Mouse (Mus musculus) MEL (cell line): ENCODE measurements around the gene Erbin.

Experiments used
- BHLHE40 ChIP-seq: IDR thresholded peaks from 2 replicates; pipeline ENCODE4 v1.6.1; 2012; ENCODE audit warnings: low read depth, mild to moderate bottlenecking, inconsistent platforms, low read length, improper control_type of control experiment, borderline replicate concordance
- CHD1 ChIP-seq: IDR thresholded peaks from 2 replicates; pipeline ENCODE4 v1.6.1; 2012; ENCODE audit warnings: low read depth, mild to moderate bottlenecking, inconsistent platforms, low read length, improper control_type of control experiment
- CTCF ChIP-seq, 3 experiments: IDR thresholded peaks in 2 of 3; conservative IDR thresholded peaks in 1 of 3; 2 replicates each; pipeline ENCODE4 v1.5.1; 2011 to 2012; ENCODE audit warnings: low read length in 3 of 3, low read depth in 2 of 3, mild to moderate bottlenecking in 2 of 3, improper control_type of control experiment in 1 of 3, inconsistent platforms in 1 of 3, mixed read lengths in 1 of 3, moderate library complexity in 1 of 3; ENCODE audit not compliant: control insufficient read depth in 1 of 3, insufficient read depth in 1 of 3, poor library complexity in 1 of 3, severe bottlenecking in 1 of 3
- GATA1 ChIP-seq: IDR thresholded peaks from 2 replicates; pipeline ENCODE4 v1.6.1; 2011; ENCODE audit warnings: low read depth, low read length, improper control_type of control experiment
- MAZ ChIP-seq: IDR thresholded peaks from 2 replicates; pipeline ENCODE4 v1.6.1; 2012; ENCODE audit warnings: low read depth, mild to moderate bottlenecking, inconsistent platforms, low read length, improper control_type of control experiment
- MEF2A ChIP-seq: IDR thresholded peaks from 2 replicates; pipeline ENCODE4 v1.6.1; 2014; ENCODE audit warnings: low read depth, mild to moderate bottlenecking, inconsistent platforms, low read length, improper control_type of control experiment; ENCODE audit not compliant: poor library complexity, insufficient replicate concordance, severe bottlenecking; ENCODE audit errors: extremely low read depth
- POLR2A ChIP-seq, 2 experiments: IDR thresholded peaks; 2 replicates each; pipeline ENCODE4 v1.6.1; 2011 to 2012; ENCODE audit warnings: low read length in 2 of 2, mild to moderate bottlenecking in 2 of 2, control low read depth in 1 of 2, improper control_type of control experiment in 1 of 2, low read depth in 1 of 2, moderate library complexity in 1 of 2; ENCODE audit not compliant: control insufficient read depth in 1 of 2, insufficient read depth in 1 of 2, poor library complexity in 1 of 2
- SIN3A ChIP-seq: IDR thresholded peaks from 2 replicates; pipeline ENCODE4 v1.6.1; 2012; ENCODE audit warnings: low read length, improper control_type of control experiment, inconsistent platforms
- TCF12 ChIP-seq: IDR thresholded peaks from 2 replicates; pipeline ENCODE4 v1.6.1; 2014; ENCODE audit warnings: low read depth, mild to moderate bottlenecking, inconsistent platforms, low read length, improper control_type of control experiment, moderate library complexity
- ZC3H11A ChIP-seq: IDR thresholded peaks from 2 replicates; pipeline ENCODE4 v1.6.1; 2012; ENCODE audit warnings: low read depth, mild to moderate bottlenecking, inconsistent platforms, low read length, improper control_type of control experiment
- ZMIZ1 ChIP-seq: IDR thresholded peaks from 2 replicates; pipeline ENCODE4 v1.6.1; 2012; ENCODE audit warnings: low read depth, mild to moderate bottlenecking, inconsistent platforms, low read length, improper control_type of control experiment, moderate library complexity

DNA sequence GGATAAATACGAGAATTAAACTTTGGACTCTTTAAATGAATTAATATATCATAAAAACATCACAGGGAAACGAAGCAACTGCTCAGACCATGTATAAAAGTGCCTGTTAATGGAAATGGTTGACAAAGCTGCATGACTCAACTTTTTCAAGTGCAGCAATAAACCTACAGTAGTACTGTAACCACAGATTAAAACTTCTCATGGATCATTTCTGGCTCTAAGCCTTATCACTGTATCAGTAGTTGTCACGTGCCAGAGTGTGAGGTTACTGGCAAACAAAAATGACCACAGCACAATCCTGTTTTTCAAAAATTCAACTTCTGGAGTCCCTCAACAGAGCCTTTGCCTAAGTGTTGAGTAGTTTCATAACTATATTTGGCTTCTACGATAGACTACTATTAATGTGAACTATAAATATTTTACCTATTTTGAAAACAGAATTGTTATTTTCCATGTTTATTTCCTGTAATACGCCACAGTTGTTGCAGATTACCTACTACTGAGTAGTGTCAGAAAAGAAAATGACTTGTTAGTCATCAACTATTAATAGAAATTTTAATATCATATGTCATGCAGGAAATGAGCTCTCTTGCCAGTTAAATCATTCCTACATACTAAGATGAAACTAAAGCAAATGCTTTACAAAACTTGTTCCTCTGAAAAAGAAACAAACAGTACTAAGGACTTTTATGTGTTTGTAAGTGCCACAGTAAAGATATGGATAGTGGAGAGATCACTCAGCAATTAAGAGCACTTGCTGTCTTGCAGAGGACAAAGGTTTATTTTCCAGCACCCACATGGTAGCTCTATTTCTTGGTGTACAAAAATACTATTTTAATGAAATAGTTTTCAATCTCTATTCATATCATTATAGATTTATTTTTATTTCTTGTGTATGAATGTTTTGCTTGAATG lies 78.8 kb downstream of the Erbin start:
- TF ChIP-seq ZC3H11A (no peak), TCF12 (0 out of 2 replicates have a peak, but pooled peaks have one; percentile 25), POLR2A (IDR thresholded peaks at IDR 0.05; ENCODE audit: control insufficient read depth in 1 of 2, insufficient read depth in 1 of 2, low read depth in 1 of 2, low read length in 2 of 2, poor library complexity in 1 of 2) (no peak), MEF2A (no peak), CTCF (IDR thresholded peaks at IDR 0.05 in 2 of 3, conservative IDR thresholded peaks at IDR 0.05 in 1 of 3; ENCODE audit: control insufficient read depth in 1 of 3, insufficient read depth in 1 of 3, low read depth in 2 of 3, low read length in 3 of 3, poor library complexity in 1 of 3, severe bottlenecking in 1 of 3) (no peak), ZMIZ1 (no peak), GATA1 (peak; percentile 80), SIN3A (peak; percentile 59; the same call in 1 of the 2 replicates), BHLHE40 (peak; percentile 95), MAZ (no peak), CHD1 (no peak)
